Mouse (Mus musculus): ENCODE results near the gene Dolpp1. TPM values are rescaled to one million over a fixed set of nuclear protein-coding genes. Genes with fewer than 3 reads are reported as not detected.

Gene Dolpp1
- 48.1 and 57.8 TPM in 2 replicates for polyA plus RNA-seq (2014; fragmentation: Nextera tagmentation; extraction: Ambion mirVana)

DNA sequence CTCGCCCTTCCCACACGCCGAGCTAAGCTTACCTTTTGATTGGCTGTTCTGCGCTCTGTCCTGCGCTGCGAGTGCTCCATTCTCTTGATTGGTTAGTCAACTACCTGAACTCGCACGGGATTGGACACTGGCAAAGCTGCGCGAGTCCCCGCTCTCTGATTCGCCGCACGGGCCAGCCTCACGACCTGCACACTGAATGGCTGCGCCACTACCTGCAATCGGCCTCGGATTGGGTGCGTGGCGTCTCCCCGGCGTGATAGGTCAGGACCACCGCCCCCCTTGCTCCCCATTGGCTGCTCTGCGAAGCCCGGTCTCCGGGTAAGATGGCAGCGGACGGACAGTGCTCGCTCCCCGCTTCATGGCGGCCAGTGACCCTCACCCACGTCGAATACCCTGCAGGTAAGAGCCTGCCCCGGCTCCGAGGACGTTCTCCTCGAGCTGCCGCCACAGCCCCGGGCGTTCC is at the start of gene Dolpp1:
TSS of gene Dolpp1 (plus strand) at position 141 of the 463 bp plus-strand sequence.
- H3K36me3 ChIP-seq (ENCODE audit: control insufficient read depth, insufficient read depth, low read length): peaks cover 18% of the 10 kb centered on the region
- ATAC-seq: peak; percentile 99
- WGBS: under 1% methylated on average over 39 of the region's 40 CpGs

DNA sequence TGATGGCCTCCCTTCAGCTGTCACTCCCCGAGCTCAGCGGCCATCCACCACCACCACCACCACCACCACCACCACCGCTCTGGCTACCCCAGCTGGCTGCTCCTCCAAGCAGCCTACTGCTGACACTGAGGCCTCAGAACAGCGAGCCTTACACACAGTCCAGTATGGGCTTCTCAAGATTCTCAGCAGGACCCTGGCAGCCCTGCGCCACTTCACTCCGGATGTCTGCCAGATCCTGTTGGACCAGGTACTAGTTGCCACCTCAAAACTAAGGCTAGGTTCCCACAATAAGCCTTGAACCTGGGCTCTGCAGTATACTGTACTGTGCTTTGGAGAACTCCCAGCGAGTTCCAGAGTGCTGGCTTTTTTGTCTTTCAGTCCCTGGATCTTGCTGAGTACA is 49.5 kb upstream of the Dolpp1 start:
- ATAC-seq (no peak), DNase-seq (ENCODE audit: low spot score) (no peak)
- H3K4me2 ChIP-seq (ENCODE audit: low read length): no peak overlapping the region
- H3K4me3 ChIP-seq (ENCODE audit: low read depth, low read length): no peak overlapping the region
- no peaks in the 10 kb centered on the region for H3K27me3 ChIP-seq (replicated peaks; ENCODE audit: control insufficient read depth, insufficient read depth, low read length)
- H3K27ac ChIP-seq (ENCODE audit: low read depth, low read length): no peak overlapping the region
- H3K9ac ChIP-seq (ENCODE audit: low read length): no peak overlapping the region
- 91% methylated on average over 7 of the region's 7 CpGs for WGBS
- H3K36me3 ChIP-seq (ENCODE audit: control insufficient read depth, insufficient read depth, low read length): peaks cover 98% of the 10 kb centered on the region
- no peaks in the 10 kb centered on the region for H3K9me3 ChIP-seq (replicated peaks; ENCODE audit: control insufficient read depth, low read length)
- H3K4me1 ChIP-seq (ENCODE audit: control insufficient read depth, insufficient read depth, low read length): no peaks in the 10 kb centered on the region

More for the DNA sequence above, at the start of gene Dolpp1:
- H3K4me2 ChIP-seq (ENCODE audit: low read length): peak within 1 kb of the TSS; percentile 99
- no peaks in the 10 kb centered on the region for H3K9me3 ChIP-seq (replicated peaks; ENCODE audit: control insufficient read depth, low read length)
- peak within 1 kb of the TSS; percentile 87 for H3K27ac ChIP-seq (ENCODE audit: low read depth, low read length)
- peak; percentile 99 for DNase-seq (ENCODE audit: low spot score)
- H3K4me1 ChIP-seq (ENCODE audit: control insufficient read depth, insufficient read depth, low read length): peaks cover 8% of the 10 kb centered on the region
- peak within 1 kb of the TSS; percentile 81 for H3K4me3 ChIP-seq (ENCODE audit: low read depth, low read length)
- no peaks in the 10 kb centered on the region for H3K27me3 ChIP-seq (replicated peaks; ENCODE audit: control insufficient read depth, insufficient read depth, low read length)
- H3K9ac ChIP-seq (ENCODE audit: low read length): peak within 1 kb of the TSS; percentile 89

DNA sequence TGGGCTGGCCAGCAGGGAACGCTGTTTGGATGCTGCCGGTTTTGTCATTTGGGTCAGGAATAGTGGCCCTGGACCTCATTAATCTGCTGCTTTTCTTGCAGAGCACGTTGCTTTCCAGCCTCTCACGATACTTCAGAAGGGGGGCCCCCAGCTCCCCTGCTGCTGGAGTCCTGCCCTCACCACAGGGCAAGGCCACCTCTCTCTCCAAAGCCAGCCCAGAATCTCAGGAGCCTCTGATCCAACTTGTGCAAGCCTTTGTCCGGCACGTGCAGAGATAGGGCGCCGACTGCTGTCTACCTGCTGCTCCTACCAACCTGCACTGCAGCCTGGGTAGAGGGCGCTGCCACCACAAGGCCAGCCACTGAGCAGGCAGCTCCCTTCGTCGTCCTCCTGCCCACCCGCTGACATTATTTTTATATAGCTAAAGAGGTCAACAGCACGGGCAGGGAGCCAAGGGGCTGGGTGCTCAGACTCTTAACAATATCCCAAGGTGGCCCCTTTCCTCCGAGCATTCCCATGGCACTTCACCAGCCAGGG is 48.4 kb upstream of the Dolpp1 start:
- peaks cover 99% of the 10 kb centered on the region for H3K36me3 ChIP-seq (ENCODE audit: control insufficient read depth, insufficient read depth, low read length)
- 68% methylated on average over 14 of the region's 14 CpGs for WGBS
- H3K4me2 ChIP-seq (ENCODE audit: low read length): no peak overlapping the region
- no peaks in the 10 kb centered on the region for H3K9me3 ChIP-seq (replicated peaks; ENCODE audit: control insufficient read depth, low read length)
- ATAC-seq (no peak; the same call in 1 of the 2 replicates), DNase-seq (ENCODE audit: low spot score) (no peak)
- H3K4me3 ChIP-seq (ENCODE audit: low read depth, low read length): no peak overlapping the region
- H3K4me1 ChIP-seq (ENCODE audit: control insufficient read depth, insufficient read depth, low read length): no peaks in the 10 kb centered on the region
- no peak overlapping the region for H3K9ac ChIP-seq (ENCODE audit: low read length)
- H3K27me3 ChIP-seq (replicated peaks; ENCODE audit: control insufficient read depth, insufficient read depth, low read length): no peaks in the 10 kb centered on the region
- H3K27ac ChIP-seq (ENCODE audit: low read depth, low read length): 0 out of 2 replicates have a peak overlapping the region, but pooled peaks have one; percentile 1

DNA sequence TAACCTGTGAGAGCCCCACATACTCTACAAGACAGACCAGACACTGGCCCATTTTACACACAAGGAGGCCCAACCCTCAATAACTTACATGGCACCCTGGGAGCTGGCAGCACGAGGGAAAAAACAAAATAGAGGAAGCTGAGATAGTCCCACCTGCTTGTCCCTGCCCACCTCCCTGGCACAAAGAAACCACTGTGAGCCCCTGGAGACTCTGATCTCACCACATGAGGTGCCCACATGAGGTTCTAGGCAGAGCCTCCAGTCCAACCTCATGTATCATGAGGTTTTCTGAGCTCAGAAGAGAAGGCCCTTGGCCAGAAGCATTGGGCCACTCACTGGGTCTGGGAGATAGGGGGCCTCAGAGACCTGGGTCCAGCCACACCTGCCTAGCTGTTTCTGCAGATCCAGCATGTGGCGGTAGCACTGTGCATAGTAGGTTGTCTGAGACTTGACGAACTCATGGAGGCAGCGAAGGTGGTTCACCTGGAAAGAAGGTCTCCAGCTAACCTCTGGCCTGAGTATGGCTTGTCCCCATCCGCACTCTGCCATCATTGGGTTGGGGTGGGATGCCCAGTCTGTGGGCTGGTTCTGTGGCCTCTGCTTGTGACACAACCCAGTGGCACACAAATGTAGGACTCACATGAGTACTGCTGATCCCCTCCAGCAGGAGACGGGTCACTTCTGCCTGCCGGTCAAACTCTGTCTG is 45.9 kb upstream of the Dolpp1 start:
- Histone ChIP-seq H3K27ac (ENCODE audit: low read depth, low read length) (no peak overlapping the region), H3K4me3 (ENCODE audit: low read depth, low read length) (no peak overlapping the region), H3K36me3 (ENCODE audit: control insufficient read depth, insufficient read depth, low read length) (peaks cover 99% of the 10 kb centered on the region), H3K9me3 (replicated peaks; ENCODE audit: control insufficient read depth, low read length) (no peaks in the 10 kb centered on the region), H3K27me3 (replicated peaks; ENCODE audit: control insufficient read depth, insufficient read depth, low read length) (no peaks in the 10 kb centered on the region), H3K9ac (ENCODE audit: low read length) (no peak overlapping the region), H3K4me2 (ENCODE audit: low read length) (no peak overlapping the region), H3K4me1 (ENCODE audit: control insufficient read depth, insufficient read depth, low read length) (no peaks in the 10 kb centered on the region)
- DNase-seq (ENCODE audit: low spot score): no peak
- WGBS: 86% methylated on average over 7 of the region's 7 CpGs
- ATAC-seq: no peak

DNA sequence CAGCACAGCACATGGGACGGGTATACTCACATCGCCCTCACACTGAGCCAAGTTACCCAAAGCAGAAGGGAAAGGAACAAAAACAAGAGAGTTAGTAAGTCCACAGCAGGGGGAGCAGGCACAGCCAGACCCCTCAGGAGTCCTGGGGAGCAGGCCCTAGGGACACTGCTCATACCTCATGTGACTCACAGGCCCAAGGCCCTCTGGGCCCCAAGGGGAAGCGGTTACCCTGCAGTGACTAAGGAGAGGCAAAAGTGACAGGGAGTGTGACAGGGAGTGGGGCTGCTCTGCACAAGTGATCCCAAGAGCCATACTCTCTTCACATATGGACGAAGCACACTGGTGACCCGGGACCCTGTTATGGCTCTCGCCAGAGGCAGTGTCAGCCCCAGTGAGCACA is 42.9 kb upstream of the Dolpp1 start:
- DNase-seq (ENCODE audit: low spot score) (no peak), ATAC-seq (no peak)
- Histone ChIP-seq H3K4me3 (ENCODE audit: low read depth, low read length) (no peak overlapping the region), H3K9ac (ENCODE audit: low read length) (no peak overlapping the region), H3K4me1 (ENCODE audit: control insufficient read depth, insufficient read depth, low read length) (no peaks in the 10 kb centered on the region), H3K36me3 (ENCODE audit: control insufficient read depth, insufficient read depth, low read length) (peaks cover 97% of the 10 kb centered on the region), H3K27ac (ENCODE audit: low read depth, low read length) (no peak overlapping the region), H3K27me3 (replicated peaks; ENCODE audit: control insufficient read depth, insufficient read depth, low read length) (no peaks in the 10 kb centered on the region), H3K9me3 (replicated peaks; ENCODE audit: control insufficient read depth, low read length) (no peaks in the 10 kb centered on the region), H3K4me2 (ENCODE audit: low read length) (no peak overlapping the region)
- WGBS: 89% methylated on average over 6 of the region's 6 CpGs

DNA sequence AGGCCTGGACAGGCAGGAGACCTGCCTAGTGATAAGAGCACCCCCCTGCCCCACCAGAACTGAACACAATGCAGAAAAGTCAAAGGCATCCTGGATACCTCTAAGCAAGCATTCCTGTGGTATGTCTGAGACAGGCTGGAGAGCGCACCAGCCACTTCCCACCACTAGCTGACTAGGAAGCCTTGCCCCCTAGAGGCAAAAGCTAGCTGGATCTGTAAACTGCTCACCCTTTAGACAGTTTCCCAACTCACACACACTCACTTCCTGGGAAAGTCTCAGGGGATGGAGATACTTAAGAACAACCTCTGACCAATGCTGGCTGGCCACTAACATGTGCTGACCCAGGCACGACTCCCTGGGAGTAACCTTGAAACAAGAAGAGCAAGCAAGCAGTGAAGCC is 40.9 kb upstream of the Dolpp1 start:
- DNase-seq (ENCODE audit: low spot score) (no peak), ATAC-seq (no peak)
- no peaks in the 10 kb centered on the region for H3K27me3 ChIP-seq (replicated peaks; ENCODE audit: control insufficient read depth, insufficient read depth, low read length)
- H3K36me3 ChIP-seq (ENCODE audit: control insufficient read depth, insufficient read depth, low read length): peaks cover 86% of the 10 kb centered on the region
- H3K27ac ChIP-seq (ENCODE audit: low read depth, low read length): no peak overlapping the region
- no peaks in the 10 kb centered on the region for H3K4me1 ChIP-seq (ENCODE audit: control insufficient read depth, insufficient read depth, low read length)
- WGBS: 81% methylated on average over 2 of the region's 2 CpGs
- no peaks in the 10 kb centered on the region for H3K9me3 ChIP-seq (replicated peaks; ENCODE audit: control insufficient read depth, low read length)
- H3K4me3 ChIP-seq (ENCODE audit: low read depth, low read length): no peak overlapping the region
- no peak overlapping the region for H3K4me2 ChIP-seq (ENCODE audit: low read length)
- no peak overlapping the region for H3K9ac ChIP-seq (ENCODE audit: low read length)

DNA sequence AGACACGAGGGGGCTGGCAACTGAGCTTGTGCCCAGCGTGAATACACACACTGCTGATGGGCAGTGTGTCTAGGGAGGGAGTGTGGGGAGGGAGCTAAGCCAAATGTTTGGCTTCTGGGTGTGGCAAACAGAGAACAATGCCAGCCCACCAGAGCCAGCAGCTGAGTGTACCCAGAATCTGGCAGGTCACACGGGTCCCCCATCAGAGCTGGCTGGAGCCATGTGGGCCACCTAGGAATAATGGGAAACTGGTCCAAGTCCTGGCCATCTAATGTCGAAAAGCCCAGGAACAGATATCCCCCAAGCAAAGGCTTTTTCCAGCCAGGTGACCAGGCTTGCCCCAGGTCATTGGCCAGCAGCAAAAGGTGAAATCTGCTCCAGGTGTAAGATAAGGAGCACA is 36.2 kb upstream of the Dolpp1 start:
- H3K36me3 ChIP-seq (ENCODE audit: control insufficient read depth, insufficient read depth, low read length): peaks cover 40% of the 10 kb centered on the region
- ATAC-seq (no peak), DNase-seq (ENCODE audit: low spot score) (no peak)
- no peak overlapping the region for H3K4me3 ChIP-seq (ENCODE audit: low read depth, low read length)
- H3K4me1 ChIP-seq (ENCODE audit: control insufficient read depth, insufficient read depth, low read length): peaks cover 4% of the 10 kb centered on the region; the same call in 1 of the 2 replicates
- no peaks in the 10 kb centered on the region for H3K9me3 ChIP-seq (replicated peaks; ENCODE audit: control insufficient read depth, low read length)
- no peaks in the 10 kb centered on the region for H3K27me3 ChIP-seq (replicated peaks; ENCODE audit: control insufficient read depth, insufficient read depth, low read length)
- no peak overlapping the region for H3K27ac ChIP-seq (ENCODE audit: low read depth, low read length)
- 62% methylated on average over 4 of the region's 4 CpGs for WGBS
- H3K9ac ChIP-seq (ENCODE audit: low read length): no peak overlapping the region
- H3K4me2 ChIP-seq (ENCODE audit: low read length): no peak overlapping the region

DNA sequence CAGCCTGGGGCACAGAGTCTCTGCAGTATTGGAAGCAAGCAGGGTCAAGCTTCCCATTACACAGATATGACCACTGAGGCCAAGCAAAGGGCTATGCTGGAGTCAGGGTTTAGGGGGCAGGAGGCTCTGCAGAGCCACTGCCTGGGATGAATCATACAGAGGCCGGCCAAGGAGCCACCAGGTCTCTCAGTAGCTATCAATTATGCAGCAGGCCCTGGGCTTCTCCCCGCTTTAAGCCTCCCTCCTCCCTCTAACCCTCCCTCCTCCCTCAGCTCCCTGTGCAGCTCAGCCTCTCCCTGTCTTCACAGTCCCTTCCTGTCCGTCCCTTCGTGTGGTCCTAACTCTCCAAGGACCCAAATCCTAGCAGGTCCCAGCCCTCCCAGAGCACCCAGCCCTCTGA is 35.8 kb upstream of the Dolpp1 start:
- 59% methylated on average over 4 of the region's 4 CpGs for WGBS
- ATAC-seq: no peak
- no peak for DNase-seq (ENCODE audit: low spot score)
- H3K9ac ChIP-seq (ENCODE audit: low read length): 0 out of 2 replicates have a peak overlapping the region, but pooled peaks have one; percentile 1
- peaks cover 36% of the 10 kb centered on the region for H3K36me3 ChIP-seq (ENCODE audit: control insufficient read depth, insufficient read depth, low read length)
- peaks cover 4% of the 10 kb centered on the region; the same call in 1 of the 2 replicates for H3K4me1 ChIP-seq (ENCODE audit: control insufficient read depth, insufficient read depth, low read length)
- no peak overlapping the region for H3K4me2 ChIP-seq (ENCODE audit: low read length)
- H3K27ac ChIP-seq (ENCODE audit: low read depth, low read length): no peak overlapping the region
- H3K27me3 ChIP-seq (replicated peaks; ENCODE audit: control insufficient read depth, insufficient read depth, low read length): no peaks in the 10 kb centered on the region
- no peak overlapping the region for H3K4me3 ChIP-seq (ENCODE audit: low read depth, low read length)
- H3K9me3 ChIP-seq (replicated peaks; ENCODE audit: control insufficient read depth, low read length): no peaks in the 10 kb centered on the region

DNA sequence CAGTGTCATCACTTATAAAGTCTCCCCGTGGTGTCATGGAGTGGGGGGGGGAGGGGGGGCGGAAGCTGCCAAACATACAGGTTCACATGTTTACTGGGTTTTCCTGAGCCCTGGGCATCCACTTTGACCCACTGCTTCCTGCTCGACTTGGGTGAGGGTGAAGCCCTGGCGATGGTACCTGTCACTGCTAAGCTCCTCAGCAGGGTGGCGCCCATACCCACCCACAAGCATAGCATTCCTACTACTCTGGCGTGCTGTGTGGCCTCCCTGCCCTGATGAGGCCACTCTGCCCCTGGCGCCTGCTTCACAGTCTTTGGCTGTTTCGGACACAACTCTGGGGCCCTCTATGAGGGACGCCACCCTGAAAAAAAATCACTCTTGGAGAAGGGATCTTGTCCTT is 35.1 kb upstream of the Dolpp1 start:
- Histone ChIP-seq H3K36me3 (ENCODE audit: control insufficient read depth, insufficient read depth, low read length) (peaks cover 32% of the 10 kb centered on the region), H3K9me3 (replicated peaks; ENCODE audit: control insufficient read depth, low read length) (no peaks in the 10 kb centered on the region), H3K27me3 (replicated peaks; ENCODE audit: control insufficient read depth, insufficient read depth, low read length) (no peaks in the 10 kb centered on the region), H3K4me2 (ENCODE audit: low read length) (no peak overlapping the region), H3K4me1 (ENCODE audit: control insufficient read depth, insufficient read depth, low read length) (peaks cover 4% of the 10 kb centered on the region; the same call in 1 of the 2 replicates), H3K4me3 (ENCODE audit: low read depth, low read length) (no peak overlapping the region), H3K27ac (ENCODE audit: low read depth, low read length) (no peak overlapping the region), H3K9ac (ENCODE audit: low read length) (peak overlapping the region; percentile 80; the same call in 1 of the 2 replicates)
- 64% methylated on average over 9 of the region's 9 CpGs for WGBS
- no peak for ATAC-seq
- no peak for DNase-seq (ENCODE audit: low spot score)

All from forebrain, embryonic 14.5 days (tissue).